Mouse (Mus musculus) C2C12 (cell line): ENCODE data around the gene A530016L24Rik. TPM values are rescaled to one million over a fixed set of nuclear protein-coding genes. Genes with fewer than 3 reads are reported as not detected.

Source experiments
- H3K27me3 ChIP-seq: one replicate; pipeline ENCODE4 v1.6.1; 2011; ENCODE audit not compliant: control insufficient read depth, insufficient read depth, insufficient read length
- H3K36me3 ChIP-seq: one replicate; pipeline ENCODE4 v1.6.1; 2011; ENCODE audit not compliant: control insufficient read depth, insufficient read depth
- H3K4me3 ChIP-seq: one replicate; pipeline ENCODE4 v1.5.1; 2011; ENCODE audit warnings: mild to moderate bottlenecking, control low read depth; ENCODE audit not compliant: poor library complexity, insufficient read depth, severe bottlenecking
- H3K79me2 ChIP-seq: one replicate; pipeline ENCODE4 v1.6.1; 2011; ENCODE audit not compliant: control insufficient read depth, insufficient read depth
- H3K79me3 ChIP-seq: one replicate; pipeline ENCODE4 v1.6.1; 2011; ENCODE audit warnings: low read depth, control low read depth
- H3ac ChIP-seq: one replicate; pipeline ENCODE3; 2011; ENCODE audit warnings: low read depth; ENCODE audit not compliant: control insufficient read depth, insufficient read length
- CEBPB ChIP-seq: IDR thresholded peaks from one replicate; pipeline ENCODE4 v1.6.1; 2011; ENCODE audit warnings: low read depth, mild to moderate bottlenecking, control low read depth, moderate library complexity
- CTCF ChIP-seq: IDR thresholded peaks from one replicate; pipeline ENCODE4 v1.5.1; 2011; ENCODE audit not compliant: control insufficient read depth, insufficient read depth, insufficient read length
- FOSL1 ChIP-seq: IDR thresholded peaks from one replicate; pipeline ENCODE4 v1.8.0; 2011; ENCODE audit warnings: mild to moderate bottlenecking, low read length; ENCODE audit not compliant: poor library complexity, insufficient read depth, severe bottlenecking
- MAX ChIP-seq: IDR thresholded peaks from one replicate; pipeline ENCODE4 v1.6.1; 2011; ENCODE audit warnings: mild to moderate bottlenecking, control low read depth
- MYOD1 ChIP-seq: IDR thresholded peaks from one replicate; pipeline ENCODE4 v1.6.1; 2011; ENCODE audit warnings: low read depth; ENCODE audit not compliant: control insufficient read depth, insufficient read length
- MYOG ChIP-seq: IDR thresholded peaks from one replicate; pipeline ENCODE4 v1.6.1; 2011; ENCODE audit not compliant: control insufficient read depth, insufficient read length; ENCODE audit errors: extremely low read depth
- USF1 ChIP-seq: IDR thresholded peaks from one replicate; pipeline ENCODE4 v1.6.1; 2011; ENCODE audit warnings: low read depth, mild to moderate bottlenecking, control low read depth, moderate library complexity
- polyA plus RNA-seq: library from polyadenylated mRNA; unstranded; fragments of >200 nt; fragmentation: generic; extraction: Trizol; gene quantifications from one replicate; pipeline ENCODE4 v1.2.1, GENCODE M21; 2012; ENCODE audit warnings: missing spikeins

Gene A530016L24Rik
- polyA plus RNA-seq, 1 experiment = 0.13 TPM

- H3K4me3 ChIP-seq = no peak overlapping the region
- TF ChIP-seq CEBPB (no peak), USF1 (no peak), CTCF (no peak), MAX (no peak), MYOD1 (no peak), MYOG (no peak), FOSL1 (no peak)
- H3K27me3 ChIP-seq = peaks cover 64% of the 10 kb centered on the region
- H3ac ChIP-seq = no peak overlapping the region
- H3K36me3 ChIP-seq = no peaks in the 10 kb centered on the region
- no peaks in the 10 kb centered on the region for H3K79me2 ChIP-seq
- no peaks in the 10 kb centered on the region for H3K79me3 ChIP-seq
Measured at GRCm38 (mm10) chr12:112463750-112464444, 25.4 kb upstream of the A530016L24Rik start.

GRCm38 (mm10) chr12:112464516-112464915 is 24.7 kb upstream of the A530016L24Rik start:
- no peak overlapping the region for H3ac ChIP-seq
- H3K79me3 ChIP-seq = no peaks in the 10 kb centered on the region
- no peak for TF ChIP-seq CTCF
- no peak for TF ChIP-seq CEBPB
- no peak for TF ChIP-seq MYOG
- no peak for TF ChIP-seq USF1
- TF ChIP-seq MYOD1 = no peak
- H3K27me3 ChIP-seq = peaks cover 59% of the 10 kb centered on the region
- H3K36me3 ChIP-seq = no peaks in the 10 kb centered on the region
- no peak overlapping the region for H3K4me3 ChIP-seq
- no peaks in the 10 kb centered on the region for H3K79me2 ChIP-seq

GRCm38 (mm10) chr12:112465928-112466327 is 23.3 kb upstream of the A530016L24Rik start:
- no peaks in the 10 kb centered on the region for H3K79me3 ChIP-seq
- no peaks in the 10 kb centered on the region for H3K36me3 ChIP-seq
- H3ac ChIP-seq = no peak overlapping the region
- no peaks in the 10 kb centered on the region for H3K79me2 ChIP-seq
- TF ChIP-seq CEBPB (no peak), FOSL1 (no peak), CTCF (no peak), MYOD1 (no peak), MAX (no peak), USF1 (no peak)
- H3K27me3 ChIP-seq = peaks cover 57% of the 10 kb centered on the region
- no peak overlapping the region for H3K4me3 ChIP-seq

GRCm38 (mm10) chr12:112467387-112467786 is 21.9 kb upstream of the A530016L24Rik start:
- peaks cover 57% of the 10 kb centered on the region for H3K27me3 ChIP-seq
- TF ChIP-seq USF1 (no peak), MAX (no peak), MYOG (no peak), CTCF (no peak), MYOD1 (no peak), FOSL1 (no peak), CEBPB (no peak)
- no peaks in the 10 kb centered on the region for H3K79me3 ChIP-seq
- no peaks in the 10 kb centered on the region for H3K79me2 ChIP-seq
- H3K4me3 ChIP-seq = no peak overlapping the region
- no peaks in the 10 kb centered on the region for H3K36me3 ChIP-seq
- no peak overlapping the region for H3ac ChIP-seq

GRCm38 (mm10) chr12:112469393-112469792 is 19.9 kb upstream of the A530016L24Rik start:
- no peaks in the 10 kb centered on the region for H3K36me3 ChIP-seq
- no peak for TF ChIP-seq CEBPB
- no peak for TF ChIP-seq CTCF
- TF ChIP-seq MAX = no peak
- TF ChIP-seq FOSL1 = no peak
- no peak for TF ChIP-seq USF1
- no peaks in the 10 kb centered on the region for H3K79me2 ChIP-seq
- H3K79me3 ChIP-seq = no peaks in the 10 kb centered on the region
- no peak overlapping the region for H3ac ChIP-seq
- peaks cover 59% of the 10 kb centered on the region for H3K27me3 ChIP-seq
- H3K4me3 ChIP-seq = no peak overlapping the region

GRCm38 (mm10) chr12:112470216-112470615 is 19.0 kb upstream of the A530016L24Rik start:
- Histone ChIP-seq H3ac (no peak overlapping the region), H3K79me2 (no peaks in the 10 kb centered on the region), H3K36me3 (no peaks in the 10 kb centered on the region), H3K4me3 (no peak overlapping the region), H3K79me3 (no peaks in the 10 kb centered on the region), H3K27me3 (peaks cover 59% of the 10 kb centered on the region)
- TF ChIP-seq CEBPB (no peak), MYOD1 (no peak), USF1 (no peak), MYOG (no peak), CTCF (no peak), MAX (no peak), FOSL1 (no peak)
